In genomic region chr5:53167564-53167963, GRCm38 (mm10) we compare ENCODE assay signal across 28 mouse cellular contexts. TPM values are rescaled to one million over a fixed set of nuclear protein-coding genes. Genes with fewer than 3 reads are reported as not detected.
DNase-seq lines count a peak whose midpoint lies in the region; ATAC-seq and TF ChIP-seq lines count a peak whose summit lies in the region.
"Had no signal": no experiment of that assay in that cellular context is flagged by ENCODE, and none has a peak within 500 bp of the region (broad histone marks: within the 10 kb centered on the region; RNA-seq: fewer than 3 reads in every experiment).

No protein-coding gene starts in this region.

- ATAC-seq in frontal cortex, adult (ENCODE audit: low TSS enrichment): peak; percentile 27
- ATAC-seq in midbrain, embryonic 14.5 days (ENCODE audit: low FRiP score, low TSS enrichment): no peak
- ATAC-seq: activated CD4-positive, CD25-positive, alpha-beta regulatory T cell, adult 4 months; CD4-positive, CD25-positive, alpha-beta regulatory T cell, adult 4 months; forebrain, embryonic 13.5 days; forebrain, embryonic 15.5 days; Patski had no signal

- TF ChIP-seq CTCF in left cerebral cortex, adult 2 months (IDR thresholded peaks at IDR 0.05): no peak

- H3K4me2 ChIP-seq in midbrain, embryonic 14.5 days (ENCODE audit: low read length): no peak overlapping the region
- H3K4me2 ChIP-seq: embryonic facial prominence, embryonic 12.5 days; forebrain, embryonic 13.5 days; forebrain, embryonic 15.5 days had no signal

- H3K27me3 ChIP-seq in midbrain, embryonic 14.5 days (ENCODE audit: control insufficient read depth, insufficient read depth, low read length): no peaks in the 10 kb centered on the region
- H3K27me3 ChIP-seq: CH12.LX; embryonic facial prominence, embryonic 12.5 days; forebrain, embryonic 13.5 days; forebrain, embryonic 15.5 days; Patski had no signal

- H3K4me1 ChIP-seq in midbrain, embryonic 14.5 days (ENCODE audit: control insufficient read depth, insufficient read depth, low read length): no peaks in the 10 kb centered on the region
- H3K4me1 ChIP-seq: embryonic facial prominence, embryonic 10.5 days; embryonic facial prominence, embryonic 12.5 days; forebrain, embryonic 13.5 days; forebrain, embryonic 15.5 days had no signal

- WGBS in midbrain, embryonic 14.5 days: 92% methylated on average over 4 of the region's 4 CpGs

- intact Hi-C loops in left cerebral cortex, adult 2 months (cut with DNase I): no loop called here
- intact Hi-C loops in left cerebral cortex, postnatal 14 days (cut with DNase I): no loop called here

- DNase-seq in frontal cortex, postnatal 14 days (ENCODE audit: low spot score in 2 of 2): no peak
- DNase-seq in left cerebral cortex, adult 2 months (ENCODE audit: extremely low spot score in 1 of 2, low spot score in 2 of 2): no peak
- DNase-seq in left cerebral cortex, postnatal 14 days (ENCODE audit: low spot score in 2 of 2): no peak
- DNase-seq in right cerebral cortex, adult 2 months (ENCODE audit: low spot score in 2 of 2): peak; percentile 48 to 54
- no peak for DNase-seq in right cerebral cortex, postnatal 25 days
- peak; percentile 63 for DNase-seq in telencephalon, adult 2 months (ENCODE audit: low read depth, low spot score)
- no peak for DNase-seq in midbrain, embryonic 14.5 days
- DNase-seq: adrenal gland, adult 8-10 months; adrenal gland, postnatal 14 days; adrenal gland, postnatal 36 days; B cell, adult 2 months; cerebellum, adult 11 months; cerebellum, adult 18-20 months; cerebellum, adult 8-10 months; cerebellum, adult 9-11 months; cerebellum, postnatal 14 days; cerebellum, postnatal 36 days had no signal

- H3K9ac ChIP-seq in midbrain, embryonic 14.5 days (replicated peaks; ENCODE audit: low read length): no peak overlapping the region
- H3K9ac ChIP-seq: embryonic facial prominence, embryonic 12.5 days; forebrain, embryonic 13.5 days; forebrain, embryonic 15.5 days had no signal

- peak overlapping the region; percentile 65 for H3K27ac ChIP-seq in left cerebral cortex, adult 2 months
- no peak overlapping the region for H3K27ac ChIP-seq in midbrain, embryonic 14.5 days (replicated peaks; ENCODE audit: low read depth, low read length)
- H3K27ac ChIP-seq: embryonic facial prominence, embryonic 10.5 days; embryonic facial prominence, embryonic 12.5 days; forebrain, embryonic 13.5 days; forebrain, embryonic 15.5 days had no signal

- H3K4me3 ChIP-seq in left cerebral cortex, adult 2 months: no peak overlapping the region
- no peak overlapping the region for H3K4me3 ChIP-seq in midbrain, embryonic 14.5 days (replicated peaks; ENCODE audit: low read depth, low read length)
- H3K4me3 ChIP-seq: embryonic facial prominence, embryonic 10.5 days; embryonic facial prominence, embryonic 12.5 days; forebrain, embryonic 13.5 days; forebrain, embryonic 15.5 days had no signal

- no peaks in the 10 kb centered on the region for H3K9me3 ChIP-seq in midbrain, embryonic 14.5 days (ENCODE audit: control insufficient read depth, low read length)
- H3K9me3 ChIP-seq: embryonic facial prominence, embryonic 10.5 days; embryonic facial prominence, embryonic 12.5 days; forebrain, embryonic 13.5 days; forebrain, embryonic 15.5 days had no signal

- H3K36me3 ChIP-seq in midbrain, embryonic 14.5 days (ENCODE audit: control insufficient read depth, insufficient read depth, low read length): no peaks in the 10 kb centered on the region
- H3K36me3 ChIP-seq: embryonic facial prominence, embryonic 10.5 days; embryonic facial prominence, embryonic 12.5 days; G1E had no signal

RNA-seq across cellular contexts. Expression of gene Sel1l3, which starts 46.2 kb away (rescaled TPM):
- 10 to 100 TPM; 66.6 to 70.5 TPM for total RNA-seq in left cerebral cortex, adult 2 months (2021)
- total RNA-seq in left cerebral cortex, postnatal 14 days (2021): 10 to 100 TPM; 78.7 to 95.4 TPM
- 7.5 and 7.7 TPM in 2 replicates for polyA plus RNA-seq in midbrain, embryonic 14.5 days (2014; fragmentation: Nextera tagmentation; extraction: Ambion mirVana)
- total RNA-seq: common myeloid progenitor, adult 5-6 weeks had no signal
- polyA plus RNA-seq: activated CD4-positive, CD25-positive, alpha-beta regulatory T cell, adult 4 months; G1E had no signal

Comparison
In these comparisons a context has a peak if more than half of its experiments do, and no peak if none do; other contexts are left out.
1. DNase-seq: peak in right cerebral cortex, adult 2 months (2 of 2) and telencephalon, adult 2 months (single experiment); none in frontal cortex, postnatal 14 days (0 of 2), left cerebral cortex, adult 2 months (0 of 2), left cerebral cortex, postnatal 14 days (0 of 2), right cerebral cortex, postnatal 25 days (single experiment) and midbrain, embryonic 14.5 days (single experiment).